Mouse (Mus musculus) cerebellum, adult 2 months (tissue): ENCODE results near the gene Cnksr1. TPM values are rescaled to one million over a fixed set of nuclear protein-coding genes. Genes with fewer than 3 reads are reported as not detected.

ENCODE experiments used
- DNase-seq, 2 experiments: peaks; one replicate each; pipeline ENCODE4 v3.0.0; 2021
- H3K27ac ChIP-seq: fragments of 200-500 bp; 2 replicates; pipeline ENCODE4 v1.5.1; 2012; ENCODE audit warnings: low read length, control low read depth, inconsistent platforms; ENCODE audit not compliant: insufficient read depth
- H3K27me3 ChIP-seq: fragments of 200-500 bp; 2 replicates; pipeline ENCODE4 v1.6.1; 2012; ENCODE audit warnings: inconsistent platforms, mild to moderate bottlenecking, low read length, moderate library complexity; ENCODE audit not compliant: control insufficient read depth, insufficient read depth
- H3K4me1 ChIP-seq: fragments of 200-500 bp; 2 replicates; pipeline ENCODE4 v1.6.1; 2011; ENCODE audit warnings: low read length; ENCODE audit not compliant: control insufficient read depth, insufficient read depth
- H3K4me3 ChIP-seq: fragments of 200-500 bp; replicated peaks from 2 replicates; pipeline ENCODE3; 2011; ENCODE audit warnings: mild to moderate bottlenecking, low read depth, low read length, control low read depth; ENCODE audit not compliant: insufficient read depth
- CTCF ChIP-seq: fragments of 200-500 bp; IDR thresholded peaks from 2 replicates; pipeline ENCODE4 v1.5.1; 2011; ENCODE audit warnings: low read depth, mild to moderate bottlenecking, control low read depth, low read length, moderate library complexity, borderline replicate concordance; ENCODE audit not compliant: insufficient read depth
- POLR2A ChIP-seq: fragments of 200-500 bp; IDR thresholded peaks from 2 replicates; pipeline ENCODE4 v1.6.1; 2011; ENCODE audit warnings: low read length, control low read depth, borderline replicate concordance; ENCODE audit not compliant: insufficient read depth
- WGBS: fragments of 180-500 bp; shearing (Covaris S2); methylation state at CpG from one replicate; pipeline ENCODE4 v1.1.7; 2018; 5-methylcytosine and 5-hydroxymethylcytosine counted together
- polyA plus RNA-seq: library from polyadenylated mRNA; depleted of rRNA; stranded (reverse); fragments of >200 nt; gene quantifications from 2 replicates; pipeline ENCODE4 v1.2.3, GENCODE M21; 2012

Cnksr1 gene
- polyA plus RNA-seq, 1 experiment = 0.56 TPM

DNA sequence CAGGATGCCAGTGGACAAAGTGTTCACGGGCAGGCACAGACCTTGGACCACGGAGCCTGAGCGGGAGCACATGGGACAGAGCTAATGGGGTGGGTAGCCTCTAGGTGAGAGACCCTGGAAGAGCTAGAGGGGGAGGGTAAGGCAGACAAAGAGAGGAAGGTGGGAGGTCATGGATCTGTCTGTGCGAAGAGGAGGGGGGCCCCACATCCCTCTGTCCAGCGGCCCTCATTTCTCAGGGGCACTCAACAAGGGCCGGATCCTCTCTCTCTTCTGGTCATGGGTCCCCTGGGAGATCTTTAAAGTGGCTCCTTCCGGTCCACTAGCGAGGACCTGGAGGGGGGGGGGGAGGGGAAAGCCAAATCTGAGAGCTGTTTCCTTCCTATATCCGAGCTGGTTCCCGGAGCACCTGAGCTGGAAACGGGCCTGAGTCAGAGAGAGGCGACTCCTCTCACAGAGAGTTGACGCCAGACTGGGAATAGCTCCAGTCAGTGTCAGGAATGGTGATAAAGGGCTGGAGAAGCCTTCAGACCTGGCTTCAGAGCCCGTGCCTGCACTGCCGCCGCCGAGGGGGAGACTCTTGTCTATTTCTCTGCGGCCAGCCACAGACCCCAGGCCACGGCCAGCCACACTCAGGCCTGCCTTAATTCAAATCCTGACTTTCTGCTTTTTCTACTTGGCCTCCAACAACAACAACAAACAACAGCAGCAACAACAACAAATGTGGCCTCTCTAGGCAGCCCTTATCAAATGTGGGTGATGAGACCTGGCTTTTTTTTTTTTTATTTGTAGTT is 18.4 kb upstream of the Cnksr1 start:
- Histone ChIP-seq H3K4me3 (no peak overlapping the region), H3K27ac (no peak overlapping the region), H3K4me1 (no peaks in the 10 kb centered on the region), H3K27me3 (no peaks in the 10 kb centered on the region; the same call in 1 of the 2 replicates)
- WGBS = 33% methylated on average over 19 of the region's 19 CpGs
- no peak for TF ChIP-seq POLR2A
- no peak for TF ChIP-seq CTCF
- no peak for DNase-seq

DNA sequence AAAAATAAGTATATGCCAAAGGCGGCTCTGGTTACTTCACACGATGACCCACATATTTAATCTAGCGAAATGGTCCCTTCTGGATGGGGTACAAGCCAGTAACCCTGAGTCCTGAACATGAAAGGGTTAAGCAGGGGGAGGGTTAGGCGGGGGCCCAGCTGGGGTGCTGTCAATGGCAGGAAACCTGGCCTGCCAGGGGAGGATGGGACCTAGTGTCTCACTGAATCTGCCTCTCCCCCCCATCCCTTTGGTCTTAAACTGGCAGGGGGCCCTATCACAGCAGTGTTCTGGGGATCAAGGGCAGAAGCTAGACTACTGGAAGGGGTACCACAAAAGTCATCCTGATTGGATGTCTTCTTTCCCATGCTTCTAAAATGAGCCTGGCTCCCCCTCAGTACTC is 17.7 kb upstream of the Cnksr1 start:
- H3K27ac ChIP-seq = no peak overlapping the region
- H3K4me1 ChIP-seq = no peaks in the 10 kb centered on the region
- no peak overlapping the region for H3K4me3 ChIP-seq
- TF ChIP-seq CTCF = no peak
- no peak for TF ChIP-seq POLR2A
- DNase-seq = no peak
- H3K27me3 ChIP-seq = peaks cover 2% of the 10 kb centered on the region; the same call in 1 of the 2 replicates
- WGBS = 35% methylated on average over 4 of the region's 4 CpGs

DNA sequence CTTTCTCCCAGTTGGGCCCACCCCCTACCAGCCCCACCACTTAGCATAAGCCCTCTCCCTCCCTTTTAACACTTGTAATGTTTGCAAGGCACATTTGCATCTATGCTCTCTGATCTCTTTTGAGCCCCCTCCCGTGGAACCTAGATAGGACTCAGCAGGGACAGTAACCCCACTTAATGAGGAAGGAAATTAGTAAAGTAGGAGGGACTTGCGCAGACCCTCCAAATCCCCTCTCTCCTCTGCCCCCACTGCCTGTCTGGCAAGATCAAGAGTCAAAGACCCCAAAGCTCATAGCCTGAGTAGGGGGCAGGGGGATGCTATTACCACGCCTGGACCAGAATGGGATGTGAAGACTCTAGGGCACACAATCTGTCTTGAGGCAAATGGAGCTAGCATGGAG is 16.6 kb upstream of the Cnksr1 start:
- H3K4me3 ChIP-seq = no peak overlapping the region
- no peaks in the 10 kb centered on the region for H3K4me1 ChIP-seq
- no peak overlapping the region for H3K27ac ChIP-seq
- 68% methylated on average over 3 of the region's 3 CpGs for WGBS
- DNase-seq = no peak
- no peak for TF ChIP-seq POLR2A
- H3K27me3 ChIP-seq = peaks cover 2% of the 10 kb centered on the region; the same call in 1 of the 2 replicates

DNA sequence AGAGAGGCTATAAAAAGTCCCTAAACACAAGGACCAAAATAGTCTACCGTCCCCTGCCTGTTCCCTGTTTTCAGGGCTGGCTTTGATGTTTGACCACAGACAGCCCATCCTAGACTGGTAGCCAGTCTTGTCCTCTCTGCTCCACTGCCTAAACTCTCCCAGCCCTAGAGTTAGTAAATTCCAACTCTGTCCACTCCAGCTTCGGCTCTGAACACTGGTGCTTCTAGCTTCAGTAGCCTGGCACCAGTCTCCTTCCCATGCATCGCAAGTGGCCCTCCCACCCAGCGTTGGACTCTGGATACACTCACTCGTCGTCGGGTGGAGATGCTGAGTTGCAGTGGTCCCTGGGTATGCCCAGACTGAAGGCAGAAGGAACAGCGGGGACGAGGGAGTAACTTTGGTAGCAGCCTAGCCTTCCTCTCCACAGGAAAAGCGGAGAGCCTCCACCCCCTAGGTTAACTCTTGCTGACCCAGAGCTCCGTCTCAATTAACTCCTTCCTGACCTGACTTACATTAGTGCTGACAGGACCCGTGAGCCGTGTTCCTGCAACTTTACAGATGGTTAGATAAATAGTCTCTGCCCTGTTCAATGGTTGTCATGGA is 15.6 kb upstream of the Cnksr1 start, which contains the start of gene Grrp1:
TSS of gene Grrp1 (minus strand) at position 385 of the 603 bp plus-strand sequence.
- no peak for DNase-seq
- WGBS = 19% methylated on average over 13 of the region's 13 CpGs

DNA sequence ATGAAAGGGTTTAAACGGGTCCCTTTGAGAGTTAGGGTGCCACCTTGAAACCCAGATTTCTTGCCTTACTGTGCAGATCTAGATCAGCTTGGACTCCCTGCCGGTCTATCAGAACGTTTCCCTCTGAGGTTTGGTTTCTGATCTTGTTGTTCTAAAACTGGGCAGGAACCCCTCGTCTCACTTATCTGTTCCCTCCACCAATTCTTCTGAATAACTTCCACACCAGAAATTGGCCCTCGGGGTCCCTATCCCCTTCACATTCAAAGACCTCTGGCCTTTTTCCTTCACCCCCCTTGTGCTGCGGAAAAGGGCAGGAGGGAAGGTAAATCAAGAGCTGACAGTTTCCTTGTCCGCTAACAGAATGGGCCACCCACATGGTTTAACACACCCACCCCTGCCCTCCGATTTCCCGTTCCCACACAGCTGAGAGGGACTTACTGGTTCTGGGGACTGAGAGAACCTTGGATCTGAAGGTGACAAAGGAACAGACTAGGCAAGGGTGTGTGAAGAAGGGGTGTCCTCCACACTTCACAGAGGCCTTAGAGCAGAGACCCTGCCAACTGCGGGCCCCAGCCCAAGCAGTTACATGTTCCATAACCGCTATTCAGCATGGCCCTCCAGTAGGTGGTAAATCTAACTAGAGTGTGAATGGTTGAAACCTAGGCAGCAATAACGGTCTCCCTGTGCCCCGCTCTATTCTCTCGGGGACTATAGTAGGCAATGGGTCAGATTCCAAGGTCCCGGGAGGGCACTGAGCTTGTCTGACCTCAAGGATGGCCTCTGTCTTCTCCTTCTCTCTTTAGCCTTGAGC is 14.9 kb upstream of the Cnksr1 start:
- Histone ChIP-seq H3K4me3 (no peak overlapping the region), H3K27ac (no peak overlapping the region), H3K27me3 (peaks cover 2% of the 10 kb centered on the region; the same call in 1 of the 2 replicates), H3K4me1 (no peaks in the 10 kb centered on the region)
- no peak for TF ChIP-seq POLR2A
- TF ChIP-seq CTCF = no peak
- 58% methylated on average over 15 of the region's 15 CpGs for WGBS
- no peak for DNase-seq

More for the DNA sequence above, 15.6 kb upstream of the Cnksr1 start, which contains the start of gene Grrp1:
- peak within 1 kb of the TSS; percentile 33 for H3K4me3 ChIP-seq
- TF ChIP-seq CTCF (no peak), POLR2A (no peak)
- peaks cover 2% of the 10 kb centered on the region; the same call in 1 of the 2 replicates for H3K27me3 ChIP-seq
- no peaks in the 10 kb centered on the region for H3K4me1 ChIP-seq
- H3K27ac ChIP-seq = 0 out of 2 replicates have a peak within 1 kb of the TSS, but pooled peaks have one; percentile 48

DNA sequence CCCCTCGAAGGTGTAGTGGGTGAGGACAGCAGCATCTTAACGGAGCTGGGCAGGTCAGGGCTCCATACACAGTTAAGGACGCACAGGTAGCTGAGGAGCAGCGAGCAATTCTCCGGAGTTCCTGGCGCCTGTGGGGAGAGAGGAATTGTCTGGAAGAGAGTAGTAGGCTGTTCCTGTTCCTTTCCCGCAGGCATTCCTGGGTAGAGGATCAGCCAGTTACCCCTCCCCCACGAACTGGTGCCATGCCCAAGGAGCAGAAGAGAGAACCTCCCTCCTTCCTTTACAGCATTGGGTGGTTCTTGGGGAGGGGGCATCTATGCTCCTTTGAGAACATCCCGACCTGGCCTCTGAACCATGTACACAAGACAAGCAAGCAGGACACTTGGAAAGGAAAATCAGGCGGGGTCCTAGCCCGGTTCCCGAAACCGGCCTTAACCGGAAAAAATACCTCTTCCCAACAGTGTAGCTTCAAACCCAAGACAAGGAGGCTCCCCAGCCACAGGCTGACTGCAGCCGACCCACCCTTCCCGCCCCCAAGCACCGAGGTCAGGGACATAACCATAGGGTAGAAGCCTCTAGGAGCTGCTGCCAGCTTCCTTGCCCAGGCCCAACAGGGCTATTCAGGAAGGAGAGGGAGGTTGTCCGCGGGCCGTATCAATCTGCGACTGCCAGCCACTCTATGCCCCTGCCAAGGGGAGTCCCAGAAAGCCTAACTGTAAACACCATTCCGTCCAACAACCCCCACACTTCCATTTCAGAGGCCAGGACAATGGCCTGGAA is 14.1 kb upstream of the Cnksr1 start:
- no peaks in the 10 kb centered on the region for H3K4me1 ChIP-seq
- no peak overlapping the region for H3K27ac ChIP-seq
- peaks cover 2% of the 10 kb centered on the region; the same call in 1 of the 2 replicates for H3K27me3 ChIP-seq
- no peak for DNase-seq
- TF ChIP-seq POLR2A = no peak
- TF ChIP-seq CTCF = no peak
- 35% methylated on average over 22 of the region's 22 CpGs for WGBS
- no peak overlapping the region for H3K4me3 ChIP-seq
